Mouse (Mus musculus) NIH3T3 (cell line): Measurements from ENCODE around the gene Traf4.
"Not testable (repeated sequence)": the region's sequence is repeated elsewhere in the genome, so short reads cannot be mapped to it uniquely, and the experiment has no call there.

ENCODE experiments used
- DNase-seq: peaks from one replicate; pipeline ENCODE4 v3.0.0-alpha.2; 2012; ENCODE audit warnings: low read depth

The Traf4 gene

DNA sequence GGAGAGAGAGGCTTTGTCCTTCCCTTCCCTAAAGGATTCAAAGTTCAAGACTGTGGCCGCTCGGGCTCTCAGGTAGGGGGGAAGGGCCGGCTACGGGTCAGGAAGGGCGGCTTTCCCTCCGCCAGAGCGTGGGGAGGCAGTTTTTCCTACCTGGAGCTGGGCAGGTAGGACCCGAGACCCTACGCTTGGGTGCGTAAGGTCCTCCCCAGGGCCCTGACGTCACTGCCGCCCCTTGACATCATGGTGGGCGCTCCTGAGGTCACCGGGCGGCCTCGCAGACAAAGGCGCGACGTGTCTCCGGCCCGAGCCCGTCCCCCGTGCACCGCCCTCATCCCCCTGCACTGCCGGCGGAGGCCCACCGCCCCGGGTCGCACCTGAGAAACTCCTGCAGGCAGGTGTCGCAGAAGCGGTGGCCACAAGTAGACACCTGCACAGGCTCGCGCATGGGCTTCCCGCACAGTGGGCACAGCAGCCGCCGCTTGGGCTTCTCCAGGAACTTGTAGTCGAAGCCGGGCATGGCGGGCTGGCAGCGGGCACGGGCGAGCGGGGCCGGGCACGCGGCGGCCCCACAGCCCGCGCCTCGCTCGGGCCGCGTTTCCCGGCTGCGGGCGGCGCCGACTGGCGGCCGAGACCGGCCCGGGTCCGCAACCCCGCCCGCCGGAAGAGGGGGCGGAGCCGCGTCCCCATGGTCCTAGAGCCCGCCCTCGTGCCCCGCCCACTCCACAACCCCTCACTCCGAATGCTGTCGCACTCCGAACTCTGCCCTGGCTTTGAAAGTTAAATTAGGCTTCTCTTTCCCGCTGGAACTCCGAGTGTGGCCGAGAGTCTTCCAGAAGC is at the start of gene Traf4:
Gene Traf4, minus strand, starts transcription at position 666 of the 837 bp plus-strand sequence.
- peak; percentile 94 for DNase-seq

DNA sequence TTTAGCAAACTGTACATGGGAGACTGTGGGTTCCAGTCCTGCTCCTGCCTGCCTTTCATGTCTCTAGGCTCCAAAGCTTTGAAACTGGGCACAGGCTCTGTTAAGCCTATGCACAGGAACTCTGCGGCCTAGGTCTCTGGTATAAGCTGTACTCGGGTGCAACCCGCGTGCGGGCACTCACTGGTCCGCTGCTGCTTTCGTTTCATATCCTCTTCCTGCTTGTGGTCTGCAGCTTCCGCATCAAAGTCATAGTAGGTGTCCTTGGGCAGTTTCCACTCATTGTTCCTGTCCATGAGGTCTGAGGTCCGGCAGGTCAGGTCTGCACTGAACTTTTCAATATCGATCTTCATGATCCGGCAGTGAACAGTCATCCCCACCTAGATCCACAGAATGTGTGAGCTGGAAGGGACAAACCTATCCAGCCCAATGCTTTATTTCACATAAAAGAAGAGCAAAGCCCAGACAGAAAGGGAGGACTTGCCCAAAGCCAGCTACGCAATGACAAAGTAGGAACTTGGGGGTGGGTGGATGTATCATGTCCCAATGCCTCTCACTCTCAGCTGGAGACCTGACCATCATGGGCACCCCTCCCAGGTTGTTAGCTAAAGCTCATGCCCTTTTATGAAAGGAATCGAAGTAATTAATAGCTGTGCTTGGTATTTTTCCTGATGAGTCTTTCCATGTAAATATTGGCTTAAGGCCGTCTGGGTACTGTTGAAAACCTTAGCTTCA is 47.9 kb upstream of the Traf4 start:
- no peak for DNase-seq

DNA sequence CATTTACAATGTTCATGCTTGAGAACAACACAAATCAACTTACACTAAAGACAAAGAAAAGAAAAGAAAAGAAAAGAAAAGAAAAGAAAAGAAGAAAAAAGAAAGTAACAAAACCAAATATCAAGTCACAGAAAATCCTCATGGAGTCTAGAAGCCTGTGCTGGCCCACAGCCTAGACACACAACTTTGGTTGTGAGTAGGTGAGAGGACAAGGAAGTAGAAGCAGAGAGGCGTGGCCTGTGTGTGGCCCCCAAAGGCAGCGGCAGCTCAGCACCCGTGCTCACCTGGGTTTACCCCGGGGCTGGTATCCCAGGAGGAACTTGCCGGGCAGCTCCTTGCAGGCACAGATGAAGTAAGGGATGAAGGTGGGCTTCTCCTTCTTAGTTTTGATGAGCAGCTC is 46.1 kb upstream of the Traf4 start:
- no peak for DNase-seq

DNA sequence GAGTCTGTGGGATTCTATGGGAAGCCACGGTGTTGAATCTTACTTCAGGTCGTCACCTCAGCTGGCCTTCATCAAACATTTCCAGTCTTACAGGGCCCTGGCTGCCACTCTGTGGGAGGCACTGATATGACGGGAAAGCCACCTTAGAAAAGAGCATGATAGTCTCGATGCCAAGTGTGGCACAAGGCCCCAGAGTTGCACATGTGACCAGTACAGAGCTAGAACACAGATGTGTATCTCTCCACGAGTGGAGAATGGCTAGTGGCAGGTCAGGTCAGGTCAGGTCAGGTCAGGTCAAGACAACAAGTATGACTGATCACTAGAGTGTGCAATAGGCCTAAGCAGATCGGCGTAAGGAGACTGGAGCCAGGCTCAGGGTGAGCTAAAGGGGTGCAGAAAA is 45.2 kb upstream of the Traf4 start:
- no peak for DNase-seq

DNA sequence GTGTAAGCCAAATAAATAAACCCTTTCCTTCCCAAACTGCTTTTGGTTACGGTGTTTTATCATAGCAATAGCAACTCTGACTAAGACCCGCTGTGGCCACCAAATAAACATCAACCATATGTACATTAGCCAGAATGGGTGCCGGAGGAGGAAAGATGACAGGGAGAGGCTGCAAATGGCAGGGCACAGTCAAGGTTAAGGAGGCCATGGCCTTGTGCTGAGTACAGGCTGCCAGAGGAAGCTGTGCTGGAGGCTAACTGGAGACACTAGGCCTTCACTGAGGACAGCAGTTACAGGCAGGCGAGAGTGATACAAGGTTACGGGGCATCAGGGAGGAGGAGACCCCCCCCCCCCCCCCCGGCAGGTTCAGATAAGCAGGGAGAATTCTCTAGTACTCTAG is 44.5 kb upstream of the Traf4 start:
- no peak for DNase-seq

DNA sequence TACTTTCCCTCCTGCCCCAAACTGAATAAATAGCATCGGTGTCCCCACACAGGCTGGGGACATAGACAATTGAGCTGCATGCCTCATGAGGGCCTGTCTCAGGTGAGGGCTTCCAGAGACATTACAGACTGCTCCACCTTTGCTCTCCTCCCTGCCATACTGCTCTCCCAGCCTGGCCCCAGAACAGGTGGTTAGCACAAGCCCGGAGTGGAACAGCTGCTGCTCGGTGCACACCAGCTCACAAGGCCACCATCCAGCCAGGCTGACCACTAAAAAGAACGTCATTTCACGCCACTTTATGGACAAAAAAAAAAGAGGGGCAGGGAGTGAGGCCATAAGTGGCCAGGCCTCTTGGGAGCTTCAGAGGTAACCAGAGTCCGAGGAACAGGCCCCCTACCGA is 41.8 kb upstream of the Traf4 start:
- DNase-seq = no peak

DNA sequence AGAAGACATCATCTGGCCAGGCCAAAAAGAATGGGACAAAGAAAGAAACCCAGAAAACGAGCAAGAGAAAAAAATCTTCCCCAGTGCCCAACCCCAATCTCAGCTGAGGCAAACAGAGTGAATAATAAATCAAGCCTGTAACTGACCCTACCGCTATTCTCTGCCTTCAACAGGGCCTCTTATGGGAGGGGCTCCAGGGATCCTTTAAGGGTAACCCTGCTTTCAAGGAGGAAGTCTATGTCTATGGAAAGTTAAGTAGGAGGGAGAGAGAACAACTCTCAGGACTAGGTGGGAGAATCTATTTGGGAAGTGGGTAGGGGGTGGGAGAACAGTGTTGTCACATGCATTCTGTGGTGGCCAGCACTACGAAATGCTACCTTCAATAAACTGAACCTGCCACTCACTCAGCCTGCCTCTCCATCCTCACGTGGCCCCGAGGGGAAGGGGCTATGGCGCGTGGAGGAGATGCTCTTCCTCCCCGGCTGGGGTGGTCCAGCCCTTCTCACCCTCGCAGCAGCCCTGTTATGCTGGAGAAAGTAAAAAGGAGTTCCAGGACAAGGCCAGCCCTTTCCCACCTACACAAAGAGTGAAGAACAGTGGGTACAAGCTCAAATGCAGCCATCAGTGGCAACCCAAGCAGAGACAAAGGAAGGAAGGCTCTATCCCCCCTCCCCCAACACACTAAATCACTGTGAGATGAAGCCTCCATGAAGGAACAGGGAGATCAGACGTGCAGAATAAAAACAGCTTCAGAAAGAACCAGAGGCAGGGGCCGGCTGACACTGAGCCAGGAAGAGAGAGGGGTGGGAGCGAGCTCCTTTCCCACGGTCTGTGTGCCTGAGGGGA is 40.2 kb upstream of the Traf4 start:
- DNase-seq = no peak

DNA sequence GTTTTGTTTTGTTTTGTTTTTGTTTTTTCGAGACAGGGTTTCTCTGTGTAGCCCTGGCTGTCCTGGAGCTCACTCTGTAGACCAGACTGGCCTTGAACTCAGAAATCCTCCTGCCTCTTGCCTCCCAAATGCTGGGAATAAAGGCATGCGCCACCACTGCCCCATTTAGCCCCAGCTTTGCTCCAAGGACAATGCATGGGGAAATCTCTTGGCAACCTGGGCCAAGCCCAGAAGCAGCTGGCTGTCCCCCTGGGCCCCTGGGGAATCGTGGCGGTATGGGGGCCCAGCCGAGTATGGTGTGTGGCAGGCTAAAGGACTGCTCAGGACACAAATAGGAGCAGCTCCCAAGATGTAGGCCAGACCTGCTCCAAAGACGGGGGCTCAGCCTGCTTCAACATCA is 38.9 kb upstream of the Traf4 start:
- DNase-seq = no peak

DNA sequence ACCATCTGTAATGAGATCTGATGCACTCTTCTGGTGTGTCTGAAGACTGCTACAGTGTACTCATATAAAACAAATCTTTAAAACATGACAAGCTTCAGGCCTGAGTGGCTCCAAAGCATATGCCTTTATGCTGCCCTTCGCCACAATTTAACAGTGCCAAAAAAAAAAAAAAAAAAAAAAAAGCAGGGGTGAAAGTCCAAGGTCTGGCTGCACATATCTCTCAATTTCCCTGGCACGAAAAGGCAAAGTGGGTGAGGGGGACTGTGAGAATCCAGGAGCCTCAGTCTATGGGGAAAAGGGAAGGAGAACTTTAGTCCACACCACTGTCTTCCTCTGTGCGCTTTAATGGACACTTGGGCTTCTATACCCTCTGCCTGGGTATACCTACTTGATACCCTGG is 37.0 kb upstream of the Traf4 start:
- DNase-seq = no peak

DNA sequence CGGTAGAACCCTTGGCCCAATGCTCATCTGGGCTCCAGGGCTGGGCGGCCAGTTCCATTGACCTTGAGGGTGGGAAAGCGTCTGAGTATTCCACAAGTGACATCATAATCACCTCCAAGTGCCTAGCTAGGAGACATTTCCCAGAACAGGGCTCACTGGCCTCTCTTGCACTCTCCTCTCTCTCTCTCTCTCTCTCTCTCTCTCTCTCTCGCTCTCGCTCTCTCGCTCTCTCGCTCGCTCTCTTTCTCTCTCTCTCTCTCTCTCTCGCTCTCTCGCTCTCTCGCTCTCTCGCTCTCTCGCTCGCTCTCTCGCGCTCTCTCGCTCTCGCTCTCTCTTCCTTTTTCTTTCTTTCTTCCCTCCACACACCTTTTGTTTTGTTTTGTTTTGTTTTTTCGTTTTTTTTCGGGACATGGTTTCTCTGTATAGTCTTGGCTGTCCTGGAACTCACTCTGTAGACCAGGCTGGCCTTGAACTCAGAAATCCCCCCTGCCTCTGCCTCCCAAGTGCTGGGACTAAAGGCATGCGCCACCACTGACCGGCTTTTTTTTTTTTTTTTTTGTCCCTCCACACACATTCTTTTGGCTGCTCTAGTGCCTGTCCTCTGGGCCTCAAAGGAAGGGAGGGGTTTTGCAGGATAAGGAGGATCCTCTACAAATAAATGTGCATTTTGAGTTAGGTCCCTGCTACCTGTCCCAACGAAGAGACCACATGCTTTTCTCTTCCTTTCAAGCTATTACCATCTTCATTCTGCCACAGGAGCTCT is 29.9 kb upstream of the Traf4 start:
- DNase-seq = no peak

DNA sequence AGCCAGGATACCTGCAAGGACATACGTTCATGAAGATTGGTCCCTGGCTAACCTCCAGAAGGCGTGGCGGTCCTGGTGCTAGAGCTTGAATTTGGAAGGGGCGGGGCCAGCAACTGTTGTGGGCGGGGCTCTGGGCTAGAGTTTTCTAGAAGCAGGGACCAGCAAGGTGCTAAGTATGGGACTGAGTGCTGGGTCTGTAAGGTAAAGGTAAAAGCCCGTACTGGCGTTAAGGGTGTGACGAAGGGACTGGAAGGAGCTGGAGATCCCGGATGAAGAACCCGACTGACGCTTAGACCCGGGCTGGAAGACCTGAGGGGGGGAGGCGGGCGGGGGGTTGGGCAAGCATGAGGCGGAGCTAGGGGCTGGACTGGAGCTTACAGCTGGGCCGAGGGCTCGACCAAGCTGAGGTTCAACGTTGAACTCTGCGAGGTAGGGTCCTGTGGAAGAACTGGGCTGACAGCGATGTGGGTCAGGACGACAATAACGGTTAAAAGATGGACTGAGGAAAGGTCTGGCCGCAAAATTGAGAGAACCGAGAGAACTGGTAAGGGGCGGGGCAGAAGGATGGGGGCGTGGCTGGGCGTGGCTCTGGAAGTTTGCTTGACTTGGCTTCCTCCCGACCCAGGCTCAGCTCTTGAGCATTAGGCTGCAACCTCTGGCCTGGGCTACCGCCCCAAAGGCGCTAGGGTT is 29.2 kb upstream of the Traf4 start:
- no peak for DNase-seq

DNA sequence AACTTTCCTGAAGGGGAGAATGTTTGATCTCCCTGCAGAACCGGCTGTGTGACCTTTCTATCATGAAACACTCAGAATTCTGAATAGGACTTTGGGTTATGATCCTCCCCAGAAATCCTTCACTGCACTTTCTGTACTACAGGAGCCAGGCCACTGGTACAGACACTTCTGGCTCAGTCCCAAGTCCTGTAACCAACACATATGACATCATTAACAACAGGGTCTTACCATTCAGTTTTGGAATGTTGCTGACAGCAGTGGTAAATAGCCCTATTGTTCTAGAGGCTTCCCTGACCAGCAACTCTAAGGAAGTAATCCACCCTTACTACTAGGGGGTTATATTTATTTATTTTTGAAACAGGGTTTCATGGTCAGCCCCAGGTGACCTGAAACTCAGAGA is 27.7 kb upstream of the Traf4 start, which contains the start of gene Proca1:
Gene Proca1, plus strand, starts transcription at position 280 of the 400 bp plus-strand sequence.
- DNase-seq = peak; percentile 26

DNA sequence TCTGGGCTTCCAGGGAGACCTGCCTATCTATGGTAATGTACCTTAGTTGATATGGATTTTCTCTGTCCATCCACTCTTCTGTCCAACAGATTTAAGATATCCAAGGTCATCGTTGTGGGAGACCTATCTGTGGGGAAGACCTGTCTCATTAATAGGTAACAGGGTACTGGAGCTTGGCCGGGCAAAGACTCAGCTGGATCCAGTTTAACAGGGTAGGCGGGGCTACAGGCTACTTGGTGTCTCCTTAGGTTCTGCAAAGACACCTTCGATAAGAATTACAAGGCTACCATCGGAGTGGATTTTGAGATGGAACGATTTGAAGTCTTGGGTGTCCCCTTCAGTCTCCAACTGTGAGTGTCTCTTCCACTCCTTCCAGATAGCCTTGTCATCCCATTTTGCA is 24.7 kb upstream of the Traf4 start:
- DNase-seq = no peak

DNA sequence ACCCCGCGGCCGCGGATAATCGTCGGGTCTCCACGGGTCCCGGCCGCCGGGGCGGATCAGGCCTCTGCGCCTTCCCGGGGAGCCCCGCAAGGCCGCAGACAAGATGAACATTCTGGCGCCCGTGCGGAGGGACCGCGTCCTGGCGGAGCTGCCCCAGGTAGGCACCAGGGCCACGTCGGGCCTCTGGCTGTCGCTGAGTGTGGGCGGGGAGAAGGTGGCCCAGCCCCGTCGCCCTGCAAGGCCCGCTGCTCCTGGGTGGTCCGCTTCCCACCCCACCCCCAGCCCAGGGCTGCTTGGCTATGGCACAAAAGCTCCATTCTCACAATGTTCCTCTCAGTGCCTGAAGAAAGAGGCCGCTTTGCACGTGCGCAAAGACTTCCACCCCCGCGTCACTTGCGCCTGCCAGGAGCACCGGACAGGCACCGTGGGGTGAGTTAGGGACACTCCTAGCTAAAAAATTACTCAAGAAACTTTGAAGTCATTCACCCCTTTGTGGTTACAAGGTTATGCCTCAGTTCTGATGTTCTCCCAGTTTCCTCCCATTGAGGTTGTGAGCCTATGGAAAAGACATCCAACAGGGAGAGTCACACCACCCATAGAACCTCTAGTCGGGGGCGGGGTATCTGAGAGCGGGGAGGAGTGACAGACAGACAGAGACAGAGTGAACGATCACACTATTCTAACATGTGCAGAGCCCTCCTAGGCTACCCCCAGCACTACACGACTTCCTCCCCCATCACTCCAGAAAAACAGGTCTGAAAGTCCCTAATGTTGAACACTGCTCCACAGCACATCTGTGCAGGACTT is 24.0 kb upstream of the Traf4 start:
- peak; percentile 81 for DNase-seq

DNA sequence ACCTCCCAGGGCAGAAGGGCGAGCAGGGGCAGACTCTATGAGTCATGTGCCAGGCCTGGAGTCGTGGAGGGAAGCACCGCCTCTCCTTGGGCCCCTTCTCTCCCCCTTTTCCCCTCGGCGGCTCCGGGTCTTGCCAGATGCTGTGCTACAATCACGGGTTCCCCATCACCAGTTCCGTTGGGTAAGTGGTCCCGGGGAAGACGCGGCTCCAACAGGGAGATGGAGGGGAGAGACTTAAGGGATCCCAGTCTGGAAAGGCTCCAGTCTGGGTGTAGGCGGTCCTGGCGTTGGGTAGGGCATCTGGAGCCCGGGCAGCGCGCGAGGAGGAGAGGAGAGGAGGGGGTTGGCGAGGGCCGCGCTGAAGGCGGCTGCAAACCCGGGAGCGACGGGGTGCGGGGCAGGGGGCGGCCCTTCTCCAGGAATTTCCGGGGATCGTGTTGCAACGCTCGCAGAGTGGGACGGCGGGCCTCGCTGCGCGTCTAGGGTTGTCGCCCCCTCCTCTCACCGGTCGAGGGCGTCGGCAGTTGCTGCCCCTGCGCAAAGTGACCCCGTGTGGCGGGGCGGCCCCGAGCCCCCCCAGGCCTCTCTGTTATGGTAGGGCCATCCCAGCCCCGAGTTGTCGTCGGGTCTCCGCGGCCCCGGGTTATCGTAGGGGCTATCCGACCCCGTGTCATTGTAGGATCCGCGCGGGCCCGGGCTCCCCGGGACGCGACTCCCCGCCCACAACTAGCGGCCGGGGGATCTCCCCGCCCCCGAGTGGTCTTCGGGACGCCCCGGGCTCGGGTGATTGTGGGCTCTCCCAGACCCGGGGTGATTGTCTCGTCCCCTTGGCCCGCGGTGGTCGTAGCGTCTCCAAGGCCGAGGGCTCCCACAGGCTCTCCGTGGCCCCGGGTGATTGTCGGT is 23.2 kb upstream of the Traf4 start, which contains the start of gene Rab34:
Gene Rab34, plus strand, starts transcription at position 100 of the 903 bp plus-strand sequence.
- DNase-seq = peak; percentile 90

DNA sequence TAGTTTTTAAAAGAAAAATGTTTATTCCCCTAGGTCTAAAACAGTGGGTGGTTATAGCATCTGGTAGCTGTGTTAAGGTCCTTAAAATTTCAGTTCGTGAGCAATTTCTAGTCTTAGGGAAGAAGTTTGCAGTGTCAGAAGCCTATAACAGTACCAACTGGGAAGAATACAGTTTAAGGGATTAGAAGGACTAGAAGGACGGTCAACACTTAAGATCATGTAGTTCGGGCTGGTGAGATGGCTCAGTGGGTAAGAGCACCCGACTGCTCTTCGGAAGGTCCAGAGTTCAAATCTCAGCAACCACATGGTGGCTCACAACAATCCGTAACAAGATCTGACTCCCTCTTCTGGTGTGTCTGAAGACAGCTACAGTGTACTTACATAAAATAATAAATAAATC is 19.3 kb upstream of the Traf4 start:
- not testable (repeated sequence) for DNase-seq

DNA sequence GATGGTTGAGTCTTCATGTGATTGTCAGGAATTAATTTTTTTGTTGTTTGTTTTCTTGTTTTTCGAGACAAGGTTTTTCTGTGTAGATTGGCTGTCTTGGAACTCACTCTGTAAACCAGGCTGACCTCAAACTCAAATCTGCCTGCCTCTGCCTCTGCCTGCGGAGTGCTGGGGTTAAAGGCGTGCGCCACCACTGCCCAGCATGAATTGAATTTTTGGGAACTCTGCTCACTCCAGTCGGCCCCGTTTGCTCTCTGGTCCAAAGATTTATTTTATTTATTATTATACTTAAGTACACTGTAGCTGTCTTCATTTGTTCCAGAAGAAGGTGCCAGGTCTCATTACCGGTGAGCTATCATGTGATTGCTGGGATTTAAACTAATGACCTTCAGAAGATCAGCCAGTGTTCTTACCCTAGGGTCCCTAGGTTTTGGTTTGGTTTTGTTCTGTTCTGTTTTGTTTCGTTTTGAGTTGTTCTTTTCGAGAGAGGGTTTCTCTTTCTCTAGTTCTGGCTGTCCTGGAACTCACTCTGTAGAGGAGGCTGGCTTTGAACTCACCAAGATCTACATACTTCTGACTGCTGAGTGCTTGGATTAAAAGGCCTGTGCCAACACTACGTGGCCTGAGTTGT is 18.6 kb upstream of the Traf4 start:
- DNase-seq = no peak
